Mouse (Mus musculus): ENCODE data around the gene Pygl. TPM values are rescaled to one million over a fixed set of nuclear protein-coding genes. Genes with fewer than 3 reads are reported as not detected.

The Pygl gene
- polyA plus RNA-seq, 1 experiment from 2014 or later = 9.2 TPM

Other genes starting within 250 kb of the Pygl start
- 3.5 TPM in 2 replicates for gene Sav1, start 244.5 kb downstream of the Pygl start, polyA plus RNA-seq (2014; fragmentation: Nextera tagmentation; extraction: Ambion mirVana)
- 12.6 and 12.8 TPM in 2 replicates for gene Nin, start 117.8 kb downstream of the Pygl start, polyA plus RNA-seq (2014; fragmentation: Nextera tagmentation; extraction: Ambion mirVana)
- gene Abhd12b, start 77.3 kb downstream of the Pygl start, polyA plus RNA-seq (2014; fragmentation: Nextera tagmentation; extraction: Ambion mirVana) = 0.23 TPM in 1 of 2 replicates, not detected in the other
- gene Trim9, start 116.1 kb upstream of the Pygl start, polyA plus RNA-seq (2014; fragmentation: Nextera tagmentation; extraction: Ambion mirVana) = 77.8 and 94.9 TPM in 2 replicates
- gene Tmx1, start 221.6 kb upstream of the Pygl start, polyA plus RNA-seq (2014; fragmentation: Nextera tagmentation; extraction: Ambion mirVana) = 108 and 117 TPM in 2 replicates

All from hindbrain, embryonic 14.5 days (tissue).